Mouse (Mus musculus) CH12.LX (cell line): ENCODE results near the gene Cemip2.

Source experiments
- CTCF ChIP-seq, 2 experiments: IDR thresholded peaks in 1 of 2; conservative IDR thresholded peaks in 1 of 2; 2 replicates each; pipeline ENCODE4 v1.5.1; 2011 to 2012; ENCODE audit warnings: low read depth in 2 of 2, low read length in 2 of 2, improper control_type of control experiment in 1 of 2, inconsistent platforms in 1 of 2, mild to moderate bottlenecking in 1 of 2, moderate library complexity in 1 of 2
- POLR2A ChIP-seq: IDR thresholded peaks from 2 replicates; pipeline ENCODE4 v1.6.1; 2011; ENCODE audit warnings: low read depth, mild to moderate bottlenecking, improper control_type of control experiment, low read length
- RCOR1 ChIP-seq: conservative IDR thresholded peaks from 2 replicates; pipeline ENCODE4 v1.6.1; 2012; ENCODE audit warnings: low read depth, mild to moderate bottlenecking, inconsistent platforms, low read length, improper control_type of control experiment
- SMC3 ChIP-seq: IDR thresholded peaks from 2 replicates; pipeline ENCODE4 v1.6.1; 2011; ENCODE audit warnings: low read depth, low read length, improper control_type of control experiment

GRCm38 (mm10) chr19:21776671-21777070 lies 1.5 kb upstream of the Cemip2 start:
- TF ChIP-seq RCOR1 (no peak), POLR2A (no peak), CTCF (conservative IDR thresholded peaks at IDR 0.05 in 1 of 2, IDR thresholded peaks at IDR 0.05 in 1 of 2; ENCODE audit: low read depth in 2 of 2, low read length in 2 of 2) (no peak), SMC3 (no peak)
